Mouse (Mus musculus) lung, postnatal 14 days (tissue): ENCODE measurements around the gene Man1b1.

Experiments used
- DNase-seq: peaks from one replicate; pipeline ENCODE4 v3.0.0; 2021

The Man1b1 gene

DNA sequence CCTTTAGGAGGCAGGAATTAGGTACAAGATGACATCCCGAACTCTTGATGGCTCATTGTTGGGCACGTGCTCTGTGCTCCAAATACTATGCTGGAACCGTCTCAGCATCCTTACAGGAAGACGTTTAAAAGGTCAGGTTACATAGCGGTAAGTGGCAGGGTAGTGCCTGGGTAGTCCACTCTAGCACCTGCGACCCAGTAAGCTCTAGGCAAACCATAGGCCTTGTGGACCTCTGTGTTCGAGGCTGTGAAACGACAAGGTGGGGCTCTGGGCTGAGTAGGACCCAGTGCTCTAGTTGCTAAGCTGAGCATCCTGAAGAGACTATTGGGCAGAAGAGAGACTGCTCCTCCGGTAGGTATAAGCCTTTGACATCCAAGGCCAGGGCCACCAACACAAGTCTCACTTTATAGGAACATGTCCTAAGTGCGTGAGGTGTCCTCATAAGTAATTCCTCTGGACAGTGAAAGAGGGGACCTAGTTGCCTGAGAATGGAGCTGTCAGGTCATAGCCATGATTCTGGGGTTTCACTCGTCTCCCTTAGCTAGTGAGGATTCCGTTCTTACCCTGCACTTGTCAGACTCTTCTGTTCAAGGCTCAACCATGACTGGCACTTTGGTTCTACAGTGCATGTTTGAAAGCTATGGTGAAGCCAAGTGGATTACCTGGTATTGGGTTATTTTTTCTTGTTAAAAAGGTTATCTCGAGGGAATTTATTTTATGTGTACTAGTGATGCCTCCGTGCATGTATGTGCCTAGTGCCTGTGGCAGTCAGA, 26.4 kb upstream of the Man1b1 start:
- DNase-seq: no peak

DNA sequence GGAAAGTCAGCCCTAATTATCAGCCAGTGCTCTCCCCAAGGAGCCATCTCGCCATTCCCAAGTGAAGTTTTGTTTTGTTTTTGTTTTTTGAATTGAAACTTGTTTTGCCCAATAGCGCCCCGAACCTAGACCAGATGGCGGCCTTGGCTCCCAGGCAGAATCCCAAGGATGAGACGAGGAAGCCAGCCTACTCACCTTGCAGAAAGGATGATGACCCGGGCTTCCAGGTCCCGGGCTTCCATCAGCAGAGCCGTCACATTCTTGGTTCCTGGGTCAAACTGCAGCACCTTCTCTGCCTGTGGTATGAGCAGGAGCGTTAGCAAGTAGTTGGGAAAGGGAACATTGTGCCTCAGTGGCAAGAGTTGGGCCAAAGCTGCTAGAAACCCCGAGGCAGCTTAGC, 22.0 kb upstream of the Man1b1 start:
- DNase-seq: no peak

DNA sequence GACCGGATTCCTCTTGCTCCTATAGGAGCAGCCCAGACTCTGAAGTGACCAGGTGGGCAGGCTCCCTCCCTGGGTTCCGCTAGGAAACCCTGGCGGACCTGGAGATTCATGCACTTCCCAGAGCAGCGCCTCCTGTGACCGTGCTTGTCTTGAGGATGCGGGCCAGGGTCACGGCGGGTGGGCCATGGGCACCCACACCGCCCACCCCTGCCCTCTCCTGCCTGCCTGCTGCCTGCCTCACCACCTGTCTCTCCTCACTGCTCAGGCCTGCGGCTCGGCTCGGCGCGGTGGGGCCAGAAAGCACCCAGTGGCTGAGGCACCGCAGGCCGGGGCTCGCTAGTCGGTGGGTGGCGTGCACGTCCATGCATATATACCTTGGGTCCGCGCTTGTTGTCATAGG, 21.2 kb upstream of the Man1b1 start:
- no peak for DNase-seq

DNA sequence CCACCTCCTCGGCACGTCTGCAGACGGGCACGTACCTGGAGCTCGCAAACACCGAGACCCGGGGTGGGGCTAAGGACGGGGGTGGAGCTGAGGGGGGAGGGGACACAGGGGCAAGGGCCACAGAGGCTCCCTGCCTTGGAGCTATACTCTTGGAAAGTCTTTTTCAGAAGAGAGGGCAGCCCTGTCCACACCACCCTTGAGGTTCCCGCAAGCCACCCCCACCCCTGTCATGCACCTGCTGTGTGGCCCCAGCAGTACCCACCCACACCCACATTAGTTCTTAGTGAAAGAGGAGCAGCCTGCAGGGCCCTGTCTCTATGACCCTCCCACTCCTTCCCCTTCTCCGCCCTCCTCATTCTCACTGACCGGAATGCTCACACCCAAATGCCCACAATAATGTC, 20.6 kb upstream of the Man1b1 start:
- no peak for DNase-seq

DNA sequence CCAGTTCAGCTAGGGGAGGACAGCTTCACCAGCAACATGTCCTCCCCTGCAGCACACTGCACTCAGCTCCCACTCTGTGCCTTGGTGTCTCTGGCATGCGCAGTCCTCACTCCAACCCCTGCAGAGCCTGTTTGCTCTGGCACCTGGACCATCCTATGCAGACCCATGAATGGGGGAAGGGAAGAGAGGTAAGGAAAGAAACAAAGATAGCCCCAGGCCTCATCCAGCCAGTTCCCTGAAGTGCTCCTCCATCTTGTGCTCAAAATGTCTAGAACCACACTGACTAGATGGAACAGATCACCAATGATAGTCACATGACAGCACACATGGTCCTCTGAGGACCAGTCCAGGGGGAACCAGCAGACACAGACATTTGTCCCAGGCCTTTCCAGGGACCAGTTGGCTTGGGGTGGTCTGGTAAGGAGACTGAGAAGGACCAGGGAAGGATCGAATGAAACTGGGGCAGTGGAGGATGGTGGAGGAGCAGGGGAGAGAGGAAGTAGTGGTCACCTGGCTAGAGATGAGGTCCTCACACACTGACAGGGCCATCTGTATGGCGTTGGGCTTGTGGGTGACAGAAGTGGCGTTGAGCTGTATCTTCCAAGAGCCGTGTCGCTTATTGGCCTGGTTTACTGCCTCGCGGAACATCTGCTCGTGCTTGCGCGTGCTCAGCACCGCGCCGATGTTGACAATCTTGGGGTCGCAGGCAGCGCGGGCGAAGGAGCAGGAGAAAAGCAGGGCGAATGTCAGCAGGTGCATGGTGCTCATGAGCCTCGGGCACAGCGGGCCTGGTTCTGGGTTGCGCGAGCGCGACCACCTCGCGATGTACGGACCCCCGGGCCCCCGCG, 13.8 kb upstream of the Man1b1 start:
- no peak for DNase-seq

DNA sequence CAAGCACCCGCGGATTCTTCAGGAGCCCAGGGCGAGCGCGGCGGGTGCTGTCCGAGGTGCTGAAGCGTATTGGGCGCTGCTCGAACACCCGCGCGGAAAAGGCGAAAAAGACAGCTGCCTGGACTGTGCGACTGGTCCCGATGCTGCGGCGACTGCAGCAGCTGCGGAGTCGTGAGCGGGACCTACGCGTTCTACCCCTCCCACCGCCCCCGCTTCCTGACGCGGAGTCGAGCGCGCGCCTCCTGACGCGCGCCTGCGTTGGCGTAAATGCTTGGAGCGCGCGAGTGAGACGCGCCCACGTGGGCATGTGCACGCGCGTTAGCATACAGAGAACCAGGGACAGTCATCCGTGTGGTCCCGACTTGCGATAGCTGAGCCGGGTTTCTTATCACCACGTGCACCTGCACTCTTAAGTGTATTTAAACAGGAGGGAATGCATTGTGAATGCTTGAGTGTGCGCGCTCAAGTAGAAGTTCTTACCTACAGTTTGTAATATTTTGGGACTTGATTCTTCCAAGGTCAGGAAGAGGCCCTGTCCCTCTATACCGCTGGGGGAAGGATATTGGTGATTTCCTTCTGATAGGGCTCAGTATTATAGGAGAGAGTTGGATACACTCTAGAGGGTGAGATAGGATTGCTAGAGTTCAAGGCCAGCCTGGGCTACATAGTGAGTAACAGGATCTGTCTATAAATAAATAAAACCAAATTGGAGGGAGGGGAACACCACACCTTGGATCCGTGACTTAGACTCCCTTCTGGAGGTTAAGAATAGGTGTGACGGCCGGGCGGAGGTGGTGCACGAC, 13.0 kb upstream of the Man1b1 start, which contains the start of gene Grin1:
Gene Grin1, minus strand, starts transcription at position 217 of the 803 bp plus-strand sequence.
- peak; percentile 71 for DNase-seq

DNA sequence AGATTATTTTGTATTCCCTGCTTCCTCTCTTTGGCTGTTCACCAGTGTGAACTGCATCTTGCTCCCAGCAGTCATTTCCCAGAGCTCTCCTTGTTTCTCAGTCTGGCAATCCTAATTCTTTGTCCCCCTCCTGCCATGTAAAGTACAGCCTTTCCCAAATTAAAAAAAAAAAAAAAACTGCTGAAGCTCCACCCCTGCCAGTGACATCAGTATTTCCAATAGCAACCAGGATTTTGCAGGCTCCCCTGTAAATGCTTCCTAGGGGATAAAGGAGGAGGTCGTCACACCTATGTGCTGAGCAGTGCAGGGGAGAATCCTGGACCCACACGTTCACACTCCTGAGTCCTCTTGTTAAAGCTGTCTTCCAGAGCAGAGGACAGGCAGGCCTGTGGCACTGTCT, 12.1 kb upstream of the Man1b1 start:
- DNase-seq: no peak

DNA sequence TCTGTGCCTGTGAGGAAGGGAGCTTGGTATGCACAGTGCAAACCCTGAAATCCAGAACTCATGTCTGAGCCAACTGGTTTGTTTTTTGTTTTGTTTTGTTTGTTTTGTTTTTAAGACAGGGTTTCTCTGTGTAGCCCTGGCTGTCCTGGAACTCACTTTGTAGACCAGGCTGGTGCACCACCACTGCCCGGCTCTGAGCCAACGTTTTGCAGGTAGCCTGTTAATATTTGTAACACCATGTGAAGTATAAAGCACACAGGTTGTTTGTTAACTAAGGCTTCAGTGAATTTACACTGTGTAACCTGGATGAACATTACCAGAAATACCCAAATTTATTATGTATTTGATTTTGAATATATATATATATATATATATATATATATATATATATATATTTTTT, 6.1 kb upstream of the Man1b1 start:
- no peak for DNase-seq

DNA sequence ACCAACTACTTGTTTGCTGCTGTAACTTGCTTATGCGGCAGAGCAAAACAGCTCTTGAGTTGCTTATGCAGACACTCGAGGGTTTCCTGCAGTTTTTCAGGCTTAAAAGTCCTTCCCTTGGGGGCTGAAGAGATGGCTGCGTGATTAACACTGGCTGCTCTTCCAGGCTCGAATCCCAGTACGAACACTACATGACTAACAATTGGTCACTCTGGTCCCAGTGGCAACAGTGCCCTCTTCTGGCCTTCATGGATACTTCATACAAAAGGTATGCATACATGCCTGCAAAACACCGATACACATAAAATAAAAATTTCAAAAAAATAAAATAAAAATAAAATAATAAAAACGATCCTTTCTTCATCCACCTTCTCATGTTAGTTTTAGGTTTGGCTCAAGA, 3.7 kb upstream of the Man1b1 start:
- peak; percentile 41 for DNase-seq

DNA sequence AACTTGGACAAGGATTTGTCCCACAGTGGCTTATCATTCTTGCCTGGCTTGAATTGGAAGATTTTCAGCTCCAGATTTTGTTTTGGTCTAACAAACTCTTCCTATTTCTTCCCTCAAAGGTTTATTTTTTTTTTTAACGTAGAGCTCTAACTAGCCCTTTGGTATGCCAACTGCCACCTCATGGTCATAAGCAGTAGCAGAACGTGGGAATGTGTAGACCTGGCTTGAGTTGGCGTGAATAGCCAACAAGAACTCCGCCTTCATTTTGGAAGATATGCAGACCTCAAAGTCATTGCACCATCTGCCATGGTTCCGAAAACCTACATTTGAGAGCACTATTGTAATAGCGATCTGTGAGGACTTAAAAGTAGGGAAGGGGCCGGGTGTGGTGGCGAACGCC, 668 bp upstream of the Man1b1 start:
- no peak for DNase-seq

DNA sequence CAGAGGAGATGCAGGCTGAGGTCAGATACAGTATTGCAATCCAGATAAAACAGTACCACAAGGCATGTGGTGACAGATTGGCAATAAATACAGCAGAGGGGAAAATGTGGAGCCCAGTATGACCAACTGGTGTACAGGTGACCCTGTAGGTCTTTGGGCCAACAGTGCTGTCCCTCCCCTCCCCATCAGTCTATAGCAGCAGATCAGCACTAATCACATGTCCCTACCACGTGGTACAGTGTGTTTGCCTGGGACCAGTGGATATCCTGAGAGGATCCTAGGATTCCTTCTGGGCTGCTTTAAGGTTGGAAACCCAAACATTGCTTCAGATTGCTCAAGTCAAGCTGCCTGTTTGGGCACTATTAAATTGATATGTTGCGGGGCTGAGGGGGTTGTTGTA, 1.4 kb downstream of the Man1b1 start:
- no peak for DNase-seq

DNA sequence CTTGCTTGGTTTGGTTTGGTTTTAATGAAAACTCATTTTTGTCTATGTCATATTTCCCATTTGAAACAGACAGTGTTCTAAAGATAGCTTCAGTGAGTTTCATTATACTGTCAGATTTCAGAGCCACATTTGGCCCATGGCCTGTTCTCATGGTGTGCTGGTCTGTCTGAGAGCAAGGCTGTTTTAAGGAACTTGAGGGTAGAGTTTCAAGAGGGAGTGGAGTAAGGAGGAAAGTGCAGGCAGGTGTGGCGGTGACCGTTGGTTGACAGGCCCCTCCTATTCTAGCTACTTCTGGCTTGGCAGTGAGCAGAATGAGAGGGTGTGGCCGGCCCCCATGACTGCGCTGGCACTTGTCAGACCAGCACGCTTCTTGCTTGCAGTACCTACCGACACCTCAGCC, 6.2 kb downstream of the Man1b1 start:
- DNase-seq: no peak

DNA sequence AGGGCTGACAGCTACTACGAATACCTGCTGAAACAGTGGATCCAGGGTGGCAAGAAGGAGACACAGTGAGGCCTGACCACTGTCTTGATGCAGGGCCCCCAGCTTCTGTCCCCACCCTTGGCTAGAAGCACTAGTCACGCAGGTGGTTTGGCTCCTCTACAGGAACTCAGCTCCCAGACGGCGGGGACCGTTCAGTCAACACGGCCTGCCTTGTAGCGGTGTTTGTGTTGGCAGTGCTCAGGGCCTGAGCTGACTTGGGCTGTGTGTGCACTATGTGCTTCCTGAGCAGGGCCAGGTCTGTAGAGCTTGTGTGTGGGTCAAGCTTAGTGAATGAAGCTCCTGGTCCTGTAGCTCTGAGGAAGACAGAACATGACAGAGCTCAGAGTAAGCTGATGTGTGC, 16.0 kb downstream of the Man1b1 start:
- DNase-seq: no peak

DNA sequence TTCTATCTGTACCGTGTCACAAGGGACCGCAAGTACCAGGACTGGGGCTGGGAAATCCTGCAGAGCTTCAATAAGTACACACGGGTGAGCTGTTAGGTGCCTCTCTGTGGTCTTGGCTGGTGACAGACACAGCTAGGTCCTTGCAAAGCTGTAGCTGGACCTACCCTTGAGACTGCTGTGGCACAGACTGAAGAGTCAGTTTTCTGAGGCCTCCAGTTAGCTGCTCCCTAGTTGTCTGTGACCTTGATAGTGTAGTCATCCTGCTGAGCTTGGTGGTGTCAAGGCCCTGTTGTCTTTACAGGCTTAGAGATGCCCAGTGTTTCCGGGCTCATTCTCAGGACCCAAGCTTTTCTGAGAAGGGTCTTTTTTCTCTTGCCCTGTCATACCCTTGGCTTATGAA, 17.4 kb downstream of the Man1b1 start:
- DNase-seq: no peak

DNA sequence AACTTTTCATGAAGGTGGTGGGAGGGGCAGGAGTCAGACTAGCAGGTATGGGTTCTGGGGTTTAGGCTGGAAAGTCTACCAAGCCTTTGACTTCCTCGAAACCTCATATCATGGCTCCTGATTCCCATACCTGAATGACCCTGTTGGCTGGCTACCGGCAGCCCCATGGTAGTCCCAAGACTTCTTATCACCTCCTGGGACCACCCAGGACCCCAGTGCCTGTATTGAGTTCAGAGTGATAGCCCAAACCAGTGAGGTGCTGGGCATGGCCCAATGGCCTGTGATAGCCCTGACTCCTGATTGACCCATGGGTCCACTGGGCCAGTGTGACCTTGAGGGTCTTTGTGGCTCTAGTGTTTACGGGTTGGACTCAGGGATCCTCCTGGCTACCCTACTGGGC, 18.6 kb downstream of the Man1b1 start:
- DNase-seq: no peak

DNA sequence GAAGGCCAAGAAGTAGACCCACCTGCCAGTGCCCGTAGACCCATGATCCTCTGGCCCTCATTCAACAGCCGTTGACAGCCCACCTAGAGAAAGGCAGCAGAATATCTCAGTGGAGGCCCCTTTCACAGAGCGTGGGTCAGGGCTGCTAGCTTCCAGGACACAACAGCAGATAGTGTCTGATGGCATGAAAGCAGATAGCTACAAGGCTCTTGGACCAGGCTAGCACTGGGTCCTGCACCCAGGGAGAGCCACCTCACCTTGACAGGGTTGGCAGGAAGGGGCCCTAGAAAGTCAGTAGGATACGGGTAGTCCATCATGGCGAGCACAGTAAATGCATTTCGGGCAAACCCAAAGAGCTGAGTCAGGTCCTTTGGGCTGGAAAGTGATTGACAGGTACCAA, 22.1 kb downstream of the Man1b1 start:
- no peak for DNase-seq

DNA sequence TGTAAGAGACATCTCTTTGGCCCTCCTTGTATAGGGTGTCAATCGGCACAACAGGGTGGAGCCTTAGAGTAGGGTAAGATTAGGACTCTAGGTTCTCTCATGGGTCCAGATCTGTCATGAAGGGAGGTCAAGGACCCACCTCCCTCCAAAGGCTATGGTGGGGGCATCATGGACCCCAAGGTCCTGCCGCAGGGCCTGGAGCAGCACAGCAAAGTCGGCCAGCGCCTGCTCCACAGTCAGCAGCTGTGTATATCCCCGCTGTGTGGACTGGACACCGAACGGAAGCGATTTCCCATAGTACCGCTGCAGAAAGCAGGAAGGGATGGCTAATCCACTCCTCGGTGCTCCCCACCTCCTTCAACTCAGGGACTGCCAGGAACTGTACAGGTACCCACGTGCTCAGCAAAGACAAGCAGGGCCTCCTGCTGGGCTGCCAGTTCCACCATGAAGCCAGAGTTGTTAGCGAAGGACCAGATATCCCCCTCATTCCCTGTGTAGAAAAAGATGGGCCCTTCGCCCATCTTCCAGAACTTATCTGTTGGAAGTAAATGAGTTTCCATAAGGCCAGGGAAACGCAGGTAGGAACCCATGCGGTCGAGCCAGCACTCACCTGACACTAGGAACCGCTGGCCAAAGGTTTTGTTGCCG, 23.4 kb downstream of the Man1b1 start:
- DNase-seq: no peak

DNA sequence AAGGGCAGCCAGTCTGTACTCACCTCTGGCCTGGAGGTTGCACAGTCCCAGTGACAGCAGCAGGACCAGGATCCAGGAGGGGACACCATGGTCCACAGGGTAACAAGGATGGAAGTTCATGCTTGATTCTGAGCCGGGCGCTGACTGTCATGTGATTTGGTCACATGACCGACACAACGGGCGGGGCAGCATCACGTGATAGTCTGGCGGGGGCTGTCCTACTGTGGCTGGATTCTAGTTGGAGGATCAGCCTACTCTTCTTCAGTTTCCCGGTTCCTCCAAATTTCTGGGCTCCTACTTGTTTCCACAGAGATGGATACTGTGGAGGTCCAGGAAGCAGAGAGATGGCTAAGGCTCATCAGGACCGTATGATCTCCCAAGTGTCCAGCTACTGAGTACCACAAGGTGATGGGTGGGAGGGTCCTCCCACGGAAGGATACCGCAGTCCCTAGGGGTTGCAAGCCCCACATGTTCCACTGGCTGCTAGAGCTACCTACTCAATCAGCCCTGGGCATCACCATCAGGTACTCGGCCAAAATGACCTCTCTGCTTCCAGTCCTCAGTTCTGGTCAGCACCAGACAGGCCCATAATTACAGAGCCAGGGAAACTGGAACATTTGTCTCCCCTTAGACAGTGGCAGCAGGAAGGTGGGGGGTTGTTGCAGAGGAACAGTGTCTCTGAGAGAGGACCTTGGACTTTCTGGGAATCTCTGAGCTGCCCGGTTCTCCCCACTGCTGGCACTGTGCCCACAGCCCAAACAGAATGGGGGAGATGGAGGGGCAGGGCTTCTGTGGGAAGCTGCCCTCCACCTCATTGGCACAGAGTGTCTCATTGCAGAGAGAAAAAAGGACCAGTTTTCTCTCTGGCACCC, 24.3 kb downstream of the Man1b1 start, which contains the start of gene Dpp7:
Gene Dpp7, minus strand, starts transcription at position 152 of the 872 bp plus-strand sequence.
- peak; percentile 77 for DNase-seq

DNA sequence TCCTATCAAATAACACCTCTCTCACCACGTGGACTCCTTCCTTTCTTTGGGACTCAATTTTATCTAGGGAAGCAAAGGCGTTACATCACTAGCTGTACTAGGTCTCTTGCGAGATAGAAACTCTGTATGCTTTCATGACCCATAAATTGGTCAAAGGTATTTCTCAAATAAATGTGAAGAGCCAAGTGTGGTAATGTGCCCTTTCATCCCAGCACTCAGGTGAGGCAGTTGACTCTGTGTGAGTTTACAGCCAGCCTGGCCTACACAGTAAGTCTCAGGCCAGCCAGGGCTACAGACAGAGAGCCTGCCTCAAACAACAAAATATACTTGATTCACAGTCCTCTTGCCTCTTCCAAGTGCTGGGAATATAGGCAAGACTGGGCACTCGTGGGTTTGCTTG, 27.7 kb downstream of the Man1b1 start:
- DNase-seq: no peak

DNA sequence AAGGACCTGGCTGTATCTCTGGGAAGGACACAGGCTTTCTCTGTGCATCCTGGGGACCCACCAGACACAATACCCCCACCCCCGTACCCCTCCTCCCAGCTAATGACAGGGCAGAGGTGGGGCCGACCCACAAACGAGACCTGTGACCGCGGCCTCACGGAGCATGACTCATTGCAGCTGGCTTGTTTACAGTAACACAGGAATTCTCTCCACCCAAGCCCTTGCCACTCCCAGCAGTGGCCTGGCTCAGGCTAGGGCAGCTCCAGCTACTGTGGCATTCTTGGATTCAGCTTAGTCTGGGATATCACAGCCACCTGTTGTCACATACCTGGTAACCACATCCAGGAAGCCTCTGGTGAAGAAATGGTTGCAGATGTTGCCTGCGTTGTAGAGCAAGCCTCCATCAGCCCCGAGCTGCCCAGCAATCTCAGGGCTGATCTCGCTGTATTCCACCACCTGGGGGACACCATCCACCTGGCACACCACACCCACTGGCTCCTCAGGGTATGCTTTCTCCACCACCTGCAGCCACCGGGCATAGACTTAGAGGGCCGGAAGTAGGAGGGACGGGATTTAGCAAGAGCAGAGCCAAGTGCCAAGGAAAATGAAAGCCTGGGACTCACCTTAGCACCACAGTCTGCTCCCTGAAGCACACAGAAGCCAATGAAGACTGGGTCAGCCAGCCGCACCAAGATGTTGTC, 31.5 kb downstream of the Man1b1 start:
- DNase-seq: peak; percentile 36

DNA sequence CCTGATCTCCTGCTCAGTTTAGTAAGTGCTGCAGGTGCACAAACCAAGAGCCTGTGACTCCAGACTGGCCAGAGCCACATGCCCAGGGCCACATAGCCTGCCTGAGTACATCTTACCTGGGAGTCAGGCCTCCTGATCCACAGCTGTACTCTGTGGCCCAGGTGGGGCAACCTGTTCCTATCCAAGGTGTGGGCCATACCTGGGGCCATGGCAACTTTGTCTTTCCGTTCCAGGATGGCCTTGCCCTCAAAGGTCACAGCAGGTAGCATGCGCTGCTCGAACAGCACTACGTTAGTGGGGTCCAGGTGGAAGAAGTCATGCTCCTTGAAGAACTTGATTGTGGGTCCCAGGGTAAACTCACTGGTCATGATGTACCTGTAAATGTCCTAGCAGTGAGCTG, 32.2 kb downstream of the Man1b1 start:
- no peak for DNase-seq
